In the genomic region with DNA sequence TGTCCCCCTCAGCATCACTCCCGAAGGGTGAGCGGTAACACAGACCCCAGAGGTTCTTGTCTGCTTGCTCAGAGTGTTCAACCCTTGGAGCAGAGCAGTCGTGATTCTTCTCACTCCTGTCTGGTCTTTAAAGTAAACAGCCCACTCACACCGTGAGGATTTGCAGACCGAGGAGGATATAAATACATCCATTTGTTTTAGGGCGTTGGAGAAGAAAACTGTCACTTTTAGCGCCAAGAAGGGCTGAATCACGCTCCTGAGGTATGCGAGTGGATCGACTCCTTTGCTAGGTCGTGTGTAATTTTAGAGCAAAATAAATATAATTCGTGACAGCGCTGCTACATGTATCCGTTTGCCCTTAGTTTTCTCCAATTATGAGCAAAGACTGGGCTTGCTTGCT, we compare ENCODE assay signal across 14 mouse cellular contexts.
"Had no signal": no experiment of that assay in that cellular context is flagged by ENCODE, and none has a peak within 500 bp of the region (broad histone marks: within the 10 kb centered on the region; RNA-seq: fewer than 3 reads in every experiment).

No protein-coding gene starts in this region.

- H3K4me3 ChIP-seq: limb, embryonic 13.5 days; midbrain, embryonic 12.5 days; neural tube, embryonic 13.5 days had no signal

- H3K27me3 ChIP-seq: limb, embryonic 13.5 days; midbrain, embryonic 12.5 days; neural tube, embryonic 13.5 days had no signal

- DNase-seq: kidney, adult 11 months; kidney, adult 9 months; kidney, postnatal 36 days; layer of hippocampus, adult 9-11 months; layer of hippocampus, postnatal 36 days; lung, adult 18-20 months; retina, postnatal 1 day; thymus, postnatal 4 days had no signal

- ATAC-seq: midbrain, embryonic 16.5 days had no signal

- H3K9ac ChIP-seq: limb, embryonic 13.5 days; liver, embryonic 14.5 days; midbrain, embryonic 12.5 days; neural tube, embryonic 13.5 days had no signal

- H3K4me2 ChIP-seq: limb, embryonic 13.5 days; midbrain, embryonic 12.5 days; neural tube, embryonic 13.5 days had no signal

- H3K4me1 ChIP-seq: midbrain, embryonic 12.5 days; neural tube, embryonic 13.5 days had no signal

- H3K9me3 ChIP-seq: limb, embryonic 13.5 days; midbrain, embryonic 12.5 days; neural tube, embryonic 13.5 days had no signal

- H3K27ac ChIP-seq: kidney, postnatal 0 days; limb, embryonic 13.5 days; liver, embryonic 14.5 days; midbrain, embryonic 12.5 days; neural tube, embryonic 13.5 days had no signal

- H3K36me3 ChIP-seq: limb, embryonic 13.5 days; midbrain, embryonic 12.5 days; neural tube, embryonic 13.5 days had no signal
